Mouse (Mus musculus) embryonic facial prominence, embryonic 14.5 days (tissue): ENCODE results near the gene Kif3c. TPM values are rescaled to one million over a fixed set of nuclear protein-coding genes. Genes with fewer than 3 reads are reported as not detected.

Experiments used
- ATAC-seq: fragments of 200-750 bp; cut with Nextera tagmentation; 2 replicates; pipeline ENCODE4 v1.8.0; 2017; ENCODE audit warnings: low read depth, moderate number of reproducible peaks, moderate TSS enrichment
- DNase-seq: peaks from one replicate; pipeline ENCODE4 v3.0.0-alpha.2; 2015; ENCODE audit warnings: low spot score
- H3K27ac ChIP-seq: fragments of 300-500 bp; sonication (generic); replicated peaks from 2 replicates; pipeline ENCODE4 v1.5.1; 2014; ENCODE audit warnings: low read depth, mild to moderate bottlenecking, low read length, moderate library complexity
- H3K27me3 ChIP-seq: fragments of 300-500 bp; sonication (generic); replicated peaks from 2 replicates; pipeline ENCODE4 v1.6.1; 2014; ENCODE audit warnings: low read length; ENCODE audit not compliant: control insufficient read depth, insufficient read depth
- H3K36me3 ChIP-seq: fragments of 300-500 bp; sonication (generic); 2 replicates; pipeline ENCODE4 v1.6.1; 2014; ENCODE audit warnings: low read length, mixed read lengths; ENCODE audit not compliant: control insufficient read depth, insufficient read depth
- H3K4me1 ChIP-seq: fragments of 300-500 bp; sonication (generic); 2 replicates; pipeline ENCODE4 v1.6.1; 2014; ENCODE audit warnings: antibody characterized with exemption, low read length; ENCODE audit not compliant: control insufficient read depth, insufficient read depth
- H3K4me2 ChIP-seq: fragments of 300-500 bp; sonication (generic); 2 replicates; pipeline ENCODE4 v1.6.1; 2014; ENCODE audit warnings: low read depth, mild to moderate bottlenecking, low read length, moderate library complexity, mixed read lengths
- H3K4me3 ChIP-seq: fragments of 300-500 bp; sonication (generic); 2 replicates; pipeline ENCODE4 v1.5.1; 2014; ENCODE audit warnings: low read depth, mild to moderate bottlenecking, low read length
- H3K9ac ChIP-seq: fragments of 300-500 bp; sonication (generic); 2 replicates; pipeline ENCODE4 v1.6.1; 2014; ENCODE audit warnings: low read depth, mild to moderate bottlenecking, low read length, moderate library complexity, mixed read lengths
- H3K9me3 ChIP-seq: fragments of 300-500 bp; sonication (generic); 2 replicates; pipeline ENCODE4 v1.6.1; 2016; ENCODE audit warnings: low read length; ENCODE audit not compliant: control insufficient read depth
- WGBS: fragments of 180-500 bp; shearing (Covaris S2); extraction: QIAGEN DNeasy Blood & Tissue Kit; methylation state at CpG from one replicate; pipeline ENCODE4 v1.1.7; 2014; 5-methylcytosine and 5-hydroxymethylcytosine counted together
- polyA plus RNA-seq: library from polyadenylated mRNA; unstranded; fragments of >200 nt; fragmentation: Nextera tagmentation; extraction: Ambion mirVana; gene quantifications from 2 replicates; pipeline ENCODE4 v1.2.1, GENCODE M21; 2014

Gene Kif3c
- 11.1 and 13.4 TPM in 2 replicates for polyA plus RNA-seq

DNA sequence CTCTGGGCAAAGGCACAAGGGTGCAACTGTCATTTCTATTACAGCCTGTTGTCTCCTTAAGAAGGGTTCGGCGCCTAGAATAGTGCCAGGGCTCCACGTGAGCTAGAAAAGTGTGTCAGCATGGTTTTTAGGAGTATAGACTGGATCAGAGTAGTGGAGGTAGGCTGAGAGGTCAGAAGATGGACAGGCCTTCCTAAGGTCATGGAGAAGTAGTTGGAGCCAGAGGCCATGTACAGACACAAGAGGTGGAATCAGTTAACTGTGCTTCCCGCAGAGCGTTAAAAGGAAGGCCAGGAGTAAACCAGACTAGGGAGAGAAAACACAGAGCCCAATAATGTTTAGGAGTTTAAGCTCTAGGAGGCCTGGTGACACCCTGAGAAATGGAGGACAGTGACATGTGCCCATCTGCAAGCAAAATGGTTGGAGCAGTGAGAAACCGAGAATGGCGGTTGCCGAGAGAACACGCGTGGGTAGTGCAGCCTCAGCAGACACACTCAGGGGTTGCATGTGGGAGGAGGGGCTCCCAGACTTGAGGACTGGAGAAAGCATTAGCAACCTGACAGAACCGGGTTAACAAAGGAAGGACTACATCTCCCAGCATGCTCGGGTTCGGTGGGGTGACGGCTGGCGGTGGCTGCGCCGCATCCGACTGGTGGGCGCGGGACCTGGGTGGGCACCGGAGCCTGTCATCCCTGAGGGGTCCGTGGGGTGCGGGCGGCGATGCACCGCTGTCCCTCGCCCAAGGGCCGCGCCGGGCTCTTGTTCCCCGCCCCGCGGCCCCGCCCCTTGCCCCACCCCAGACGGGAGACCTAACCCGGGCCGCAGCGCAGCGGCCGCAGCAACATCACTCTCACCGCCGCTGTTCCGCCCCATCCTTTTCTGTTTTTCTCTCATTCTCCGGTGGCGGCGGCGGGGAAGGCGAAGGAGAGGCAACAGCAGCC is at the start of gene Kif3c:
Gene Kif3c (plus strand): TSS at position 625 of the 941 bp plus-strand sequence.
- no peaks in the 10 kb centered on the region for H3K27me3 ChIP-seq
- H3K4me2 ChIP-seq, result peak within 1 kb of the TSS; percentile 95
- ATAC-seq, result peak; percentile 93
- peaks cover 14% of the 10 kb centered on the region; the same call in 1 of the 2 replicates for H3K36me3 ChIP-seq
- peaks cover 20% of the 10 kb centered on the region for H3K4me1 ChIP-seq
- DNase-seq, result peak; percentile 93
- peaks cover 9% of the 10 kb centered on the region; the same call in 1 of the 2 replicates for H3K9me3 ChIP-seq
- WGBS, result 15% methylated on average over 19 of the region's 48 CpGs
- H3K4me3 ChIP-seq, result peak within 1 kb of the TSS; percentile 81
- H3K27ac ChIP-seq, result peak within 1 kb of the TSS; percentile 88
- peak within 1 kb of the TSS; percentile 87 for H3K9ac ChIP-seq

- H3K9me3 ChIP-seq, result no peaks in the 10 kb centered on the region
- WGBS, result 47% methylated on average over 2 of the region's 2 CpGs
- no peaks in the 10 kb centered on the region for H3K27me3 ChIP-seq
- H3K4me2 ChIP-seq, result no peak overlapping the region
- no peaks in the 10 kb centered on the region for H3K36me3 ChIP-seq
- no peak overlapping the region for H3K9ac ChIP-seq
- H3K4me1 ChIP-seq, result no peaks in the 10 kb centered on the region
- ATAC-seq (no peak), DNase-seq (no peak)
- H3K4me3 ChIP-seq, result no peak overlapping the region
- H3K27ac ChIP-seq, result no peak overlapping the region
Measured at GRCm38 (mm10) chr12:3316083-3316482, 48.8 kb upstream of the Kif3c start.

- Histone ChIP-seq H3K4me3 (no peak overlapping the region), H3K27me3 (no peaks in the 10 kb centered on the region), H3K27ac (no peak overlapping the region), H3K9ac (no peak overlapping the region), H3K4me2 (no peak overlapping the region), H3K9me3 (no peaks in the 10 kb centered on the region), H3K4me1 (no peaks in the 10 kb centered on the region), H3K36me3 (no peaks in the 10 kb centered on the region)
- WGBS, result 56% methylated on average over 3 of the region's 3 CpGs
- ATAC-seq (no peak), DNase-seq (no peak)
Measured at GRCm38 (mm10) chr12:3316937-3317336, 48.0 kb upstream of the Kif3c start.

- DNase-seq (no peak), ATAC-seq (no peak)
- Histone ChIP-seq H3K9ac (no peak overlapping the region), H3K9me3 (no peaks in the 10 kb centered on the region), H3K4me1 (no peaks in the 10 kb centered on the region), H3K27me3 (no peaks in the 10 kb centered on the region), H3K36me3 (no peaks in the 10 kb centered on the region), H3K27ac (no peak overlapping the region), H3K4me3 (no peak overlapping the region), H3K4me2 (no peak overlapping the region)
- 73% methylated on average over 4 of the region's 4 CpGs for WGBS
Measured at GRCm38 (mm10) chr12:3319377-3319776, 45.6 kb upstream of the Kif3c start.

DNA sequence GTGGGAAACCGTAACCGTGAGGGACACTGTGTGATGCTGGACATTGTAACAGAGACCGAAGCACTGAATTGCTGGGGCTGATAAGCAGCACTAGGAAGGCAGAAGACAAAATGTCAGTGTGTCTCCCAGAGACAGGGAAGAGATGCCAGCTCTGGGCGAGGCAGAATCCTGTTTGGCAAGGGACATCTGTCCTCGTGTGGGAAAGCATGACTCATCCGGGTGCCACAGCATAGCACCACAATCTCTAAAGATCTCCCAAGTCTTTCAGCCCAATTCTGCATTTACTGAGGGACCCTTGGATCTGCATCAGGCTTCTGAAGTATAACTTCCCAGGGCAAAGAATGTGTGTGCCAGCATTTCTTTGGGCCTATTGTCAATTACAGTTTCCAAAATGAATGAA is 41.7 kb upstream of the Kif3c start:
- DNase-seq (peak; percentile 10), ATAC-seq (no peak)
- H3K9me3 ChIP-seq, result no peaks in the 10 kb centered on the region
- no peaks in the 10 kb centered on the region for H3K27me3 ChIP-seq
- H3K4me2 ChIP-seq, result no peak overlapping the region
- 79% methylated on average over 6 of the region's 6 CpGs for WGBS
- no peak overlapping the region for H3K27ac ChIP-seq
- H3K4me1 ChIP-seq, result no peaks in the 10 kb centered on the region
- no peak overlapping the region for H3K4me3 ChIP-seq
- H3K36me3 ChIP-seq, result no peaks in the 10 kb centered on the region
- no peak overlapping the region for H3K9ac ChIP-seq

DNA sequence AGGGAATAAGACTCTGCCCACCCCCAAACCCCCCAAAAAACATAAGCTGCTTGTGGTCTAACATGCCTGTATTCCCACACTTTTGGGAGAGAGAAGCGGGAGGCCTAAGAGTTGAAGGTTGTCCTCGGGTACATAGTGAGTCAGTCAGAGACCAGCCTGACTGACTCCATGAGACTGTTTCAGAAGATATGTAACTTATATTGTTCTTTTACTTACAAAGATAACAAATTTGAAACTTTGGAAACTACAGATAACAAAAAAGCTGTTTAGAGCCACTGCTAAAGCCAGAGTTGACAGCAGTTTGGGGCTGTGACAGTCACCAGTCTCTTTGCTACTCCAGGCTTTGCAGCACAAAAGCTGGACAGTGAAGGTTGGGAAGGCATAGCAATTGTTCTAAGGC is 39.7 kb upstream of the Kif3c start:
- ATAC-seq (no peak), DNase-seq (no peak)
- H3K9me3 ChIP-seq, result no peaks in the 10 kb centered on the region
- 81% methylated on average over 2 of the region's 2 CpGs for whole genome bisulfite sequencing
- no peak overlapping the region for H3K9ac ChIP-seq
- H3K4me1 ChIP-seq, result no peaks in the 10 kb centered on the region
- no peak overlapping the region for H3K4me3 ChIP-seq
- H3K27me3 ChIP-seq, result no peaks in the 10 kb centered on the region
- no peak overlapping the region for H3K4me2 ChIP-seq
- H3K27ac ChIP-seq, result no peak overlapping the region
- H3K36me3 ChIP-seq, result no peaks in the 10 kb centered on the region

GRCm38 (mm10) chr12:3329677-3330076 is 35.3 kb upstream of the Kif3c start:
- Histone ChIP-seq H3K27ac (no peak overlapping the region), H3K4me3 (no peak overlapping the region), H3K4me2 (no peak overlapping the region), H3K4me1 (no peaks in the 10 kb centered on the region), H3K36me3 (no peaks in the 10 kb centered on the region), H3K9me3 (no peaks in the 10 kb centered on the region), H3K27me3 (no peaks in the 10 kb centered on the region), H3K9ac (no peak overlapping the region)
- DNase-seq (peak; percentile 9), ATAC-seq (no peak)
- WGBS, result 74% methylated on average over 4 of the region's 4 CpGs

DNA sequence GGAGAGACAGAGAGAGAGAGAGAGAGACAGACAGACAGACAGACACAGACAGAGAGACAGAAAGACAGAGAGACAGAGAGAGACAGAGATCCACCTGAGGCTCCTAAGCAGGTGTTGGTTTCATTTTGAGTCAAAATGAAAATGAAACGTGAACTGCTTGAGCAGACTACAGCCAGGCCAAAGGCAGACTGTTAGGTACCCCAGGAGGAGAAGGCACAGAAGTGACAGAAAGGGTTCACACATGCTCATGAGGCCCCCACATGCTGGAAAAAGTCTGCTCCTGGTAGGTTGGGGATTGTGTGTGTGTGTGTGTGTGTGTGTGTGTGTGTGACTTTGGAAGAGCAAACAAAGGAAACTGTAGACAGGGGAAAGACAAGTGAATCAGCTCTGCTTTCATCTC is 26.0 kb upstream of the Kif3c start:
- WGBS, result 71% methylated on average over 1 of the region's 1 CpGs
- H3K27me3 ChIP-seq, result no peaks in the 10 kb centered on the region
- no peak overlapping the region for H3K27ac ChIP-seq
- ATAC-seq (no peak), DNase-seq (no peak)
- H3K4me3 ChIP-seq, result no peak overlapping the region
- H3K9ac ChIP-seq, result no peak overlapping the region
- H3K36me3 ChIP-seq, result no peaks in the 10 kb centered on the region
- H3K9me3 ChIP-seq, result no peaks in the 10 kb centered on the region
- no peak overlapping the region for H3K4me2 ChIP-seq
- H3K4me1 ChIP-seq, result no peaks in the 10 kb centered on the region

DNA sequence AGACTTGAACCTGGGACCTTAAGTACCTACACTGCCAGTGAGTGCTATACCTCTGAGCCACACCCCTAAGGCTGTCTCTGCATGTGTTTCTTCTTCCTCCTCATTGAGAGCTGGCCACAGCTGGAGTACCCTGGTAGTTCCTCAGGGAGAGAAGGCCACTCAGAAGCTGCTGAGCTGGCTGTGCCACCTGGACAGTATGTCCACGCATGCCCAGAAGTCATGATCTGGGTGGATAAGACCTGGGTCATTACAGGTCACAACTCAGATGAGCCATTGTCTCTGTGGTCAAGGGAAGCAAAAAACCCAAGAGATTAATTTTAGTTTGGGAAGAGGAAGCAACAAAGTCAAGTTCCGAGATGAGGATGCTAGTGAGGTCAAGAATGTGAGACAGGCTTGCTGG is 20.8 kb upstream of the Kif3c start:
- H3K9me3 ChIP-seq, result no peaks in the 10 kb centered on the region
- H3K9ac ChIP-seq, result no peak overlapping the region
- 83% methylated on average over 2 of the region's 2 CpGs for WGBS
- DNase-seq (no peak), ATAC-seq (no peak)
- no peak overlapping the region for H3K27ac ChIP-seq
- H3K4me1 ChIP-seq, result no peaks in the 10 kb centered on the region
- H3K27me3 ChIP-seq, result no peaks in the 10 kb centered on the region
- no peak overlapping the region for H3K4me3 ChIP-seq
- no peaks in the 10 kb centered on the region for H3K36me3 ChIP-seq
- H3K4me2 ChIP-seq, result no peak overlapping the region
